Mouse (Mus musculus): ENCODE data around the gene Iqcd. TPM values are rescaled to one million over a fixed set of nuclear protein-coding genes. Genes with fewer than 3 reads are reported as not detected.
A peak's percentile ranks its signal among the peaks of the same experiment; 100 is the strongest.

The Iqcd gene
- total RNA-seq, 2 experiments from 2014 or later, result 0.58 to 0.64 TPM

GRCm38 (mm10) chr5:120570289-120570897 lies 18.4 kb upstream of the Iqcd start:
- no peak for DNase-seq
- intact Hi-C loops (cut with DNase I), result no loop called here

GRCm38 (mm10) chr5:120571056-120571740 lies 17.6 kb upstream of the Iqcd start:
- DNase-seq, result peak; percentile 67
- intact Hi-C loops (cut with DNase I), result no loop called here

- intact Hi-C loops (cut with DNase I), result no loop called here
- DNase-seq, result peak; percentile 62
These were observed 14.2 kb upstream of the Iqcd start for GRCm38 (mm10) chr5:120574469-120575063.

DNA sequence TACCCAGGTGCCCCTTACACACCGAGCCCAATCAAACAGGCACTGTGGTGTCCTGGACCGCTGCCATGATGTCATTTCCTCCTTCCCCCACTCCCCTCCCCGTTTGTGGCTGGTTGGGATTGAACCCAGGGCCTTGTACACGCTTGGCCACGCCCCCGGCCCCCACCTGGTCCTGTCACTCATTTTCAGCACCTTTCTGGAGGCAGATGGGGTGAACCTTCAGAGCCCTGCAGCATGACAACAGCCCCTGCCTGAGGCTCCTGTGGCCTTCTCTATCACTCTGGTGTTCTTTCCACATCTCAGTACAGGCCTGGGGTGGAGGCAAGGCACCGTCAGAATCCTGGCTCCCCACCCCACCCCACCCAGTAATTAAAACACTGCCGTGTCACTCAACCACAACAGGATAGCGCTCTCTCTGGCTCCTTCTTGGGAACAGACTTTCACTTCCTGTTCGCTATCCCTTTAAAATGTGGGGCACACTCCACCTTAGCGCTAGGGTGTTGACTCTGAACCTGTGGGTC lies 12.0 kb upstream of the Iqcd start:
- DNase-seq, result no peak
- intact Hi-C loops (cut with DNase I), result no loop called here

- intact Hi-C loops (cut with DNase I), result no loop called here
These were observed 10.8 kb upstream of the Iqcd start for GRCm38 (mm10) chr5:120577935-120578441.

DNA sequence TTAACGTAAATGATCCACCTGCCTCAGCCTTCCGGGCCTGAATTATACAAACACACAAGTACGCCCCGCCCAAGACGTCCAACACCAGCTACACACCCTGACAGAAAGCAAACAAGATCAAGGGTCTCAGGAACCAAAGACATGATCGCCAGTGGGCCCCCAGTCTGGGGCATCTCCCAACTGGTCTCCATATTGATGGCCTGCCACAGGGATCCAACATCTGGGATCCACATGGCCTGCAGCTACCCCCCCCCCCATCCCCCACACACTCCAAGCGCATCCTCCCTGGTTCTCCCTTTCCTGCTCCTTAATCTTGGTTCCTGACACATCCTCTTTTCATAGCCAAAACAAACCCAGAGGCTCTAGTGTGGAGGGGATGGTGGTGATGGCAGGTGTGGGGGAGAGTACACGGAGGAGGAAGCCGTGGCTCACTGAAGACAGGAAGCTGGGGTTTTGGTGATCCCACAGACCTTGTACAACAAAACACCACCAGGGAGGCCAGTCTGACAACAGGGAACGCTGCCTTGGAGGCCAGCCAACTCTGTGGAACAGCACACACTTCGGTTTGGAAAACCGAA lies 10.2 kb upstream of the Iqcd start:
- intact Hi-C loops (cut with DNase I), result no loop called here
- peak; percentile 54 for DNase-seq

More at GRCm38 (mm10) chr5:120577935-120578441, 10.8 kb upstream of the Iqcd start:
- DNase-seq, result peak; percentile 56

- no peak for DNase-seq
- intact Hi-C loops (cut with DNase I), result no loop called here
These were observed 9.5 kb upstream of the Iqcd start for GRCm38 (mm10) chr5:120579211-120579897.

DNA sequence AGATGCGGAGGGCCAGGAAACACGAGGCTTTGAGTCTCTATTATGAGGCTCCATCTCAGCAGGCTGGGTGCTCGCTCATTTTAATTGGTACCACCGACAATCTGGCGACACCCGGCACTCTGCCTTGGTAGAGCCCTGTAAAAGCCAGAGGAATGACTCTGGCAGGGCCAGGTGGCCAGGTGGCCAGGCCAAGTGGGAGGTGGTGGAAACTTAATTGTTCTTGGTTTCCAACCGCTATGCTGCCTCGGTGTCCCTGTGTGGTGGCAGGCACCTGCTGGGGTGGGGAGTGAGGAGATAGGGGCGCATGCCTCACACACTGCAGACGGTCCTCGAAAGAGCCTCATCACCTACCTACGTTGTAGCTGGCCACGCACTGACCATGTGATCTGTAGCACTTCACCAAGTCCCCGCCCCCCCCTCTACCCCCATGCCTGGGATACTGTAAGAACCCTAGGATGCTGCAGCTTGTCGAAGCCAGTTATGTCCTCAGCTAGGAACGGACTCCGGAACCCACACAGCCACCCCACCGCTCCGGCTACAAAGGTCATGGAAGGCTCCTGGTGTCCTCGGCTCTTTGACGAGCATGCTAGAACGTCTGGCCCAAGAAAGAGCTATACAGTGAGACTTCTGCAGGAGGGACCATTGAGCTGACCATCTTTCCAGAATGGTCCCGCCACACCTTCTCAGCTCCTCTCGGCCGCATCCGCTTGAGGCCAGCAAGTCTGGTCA lies 8.8 kb upstream of the Iqcd start:
- intact Hi-C loops (cut with DNase I), result no loop called here
- DNase-seq, result peak; percentile 72

- intact Hi-C loops (cut with DNase I), result no loop called here
These were observed 6.8 kb upstream of the Iqcd start for GRCm38 (mm10) chr5:120582002-120582401.

DNA sequence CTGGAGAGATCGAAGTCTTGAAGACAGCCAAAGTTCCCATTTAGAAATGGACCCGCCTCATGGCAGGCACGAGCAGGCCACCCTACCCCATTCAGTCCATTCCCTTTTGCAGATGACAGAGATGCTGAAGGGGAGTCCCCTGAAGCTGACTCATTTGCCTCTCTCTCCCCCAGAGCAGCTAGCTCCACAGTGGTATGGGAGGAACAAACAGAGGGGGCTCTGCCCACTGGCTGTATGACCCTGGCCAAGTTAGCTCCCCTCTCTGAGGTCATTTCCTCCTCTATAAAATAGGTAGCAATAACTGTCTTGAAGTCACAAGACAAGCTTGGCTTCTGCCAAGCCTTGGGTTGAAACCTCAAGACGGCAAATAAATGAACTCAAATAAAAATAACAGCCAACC lies 5.3 kb upstream of the Iqcd start:
- intact Hi-C loops (cut with DNase I), result no loop called here
- DNase-seq, result no peak

More at GRCm38 (mm10) chr5:120582002-120582401, 6.8 kb upstream of the Iqcd start:
- DNase-seq, result no peak

DNA sequence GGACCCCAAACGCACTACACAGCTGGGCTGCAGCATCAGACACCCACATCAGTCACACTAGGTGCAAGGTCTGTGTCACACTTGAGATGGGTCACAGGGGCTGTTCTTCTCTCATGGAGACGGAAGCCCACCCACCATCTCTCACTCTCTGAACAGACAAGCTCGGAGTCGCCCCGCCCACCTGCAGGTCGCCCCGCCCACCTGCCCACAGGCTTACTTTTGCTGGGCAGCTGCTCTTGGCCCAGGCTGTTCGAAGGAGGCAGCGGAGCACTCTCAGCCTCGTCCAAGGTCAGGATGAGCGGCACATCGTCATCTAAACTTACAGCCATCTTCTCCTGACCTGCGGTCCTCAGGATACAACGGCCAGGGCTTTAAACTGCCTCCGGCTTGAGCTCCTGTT lies 3.8 kb upstream of the Iqcd start:
- intact Hi-C loops (cut with DNase I), result no loop called here
- DNase-seq, result no peak

GRCm38 (mm10) chr5:120586741-120587615 lies 1.8 kb upstream of the Iqcd start:
- no peak for DNase-seq
- intact Hi-C loops (cut with DNase I), result no loop called here

DNA sequence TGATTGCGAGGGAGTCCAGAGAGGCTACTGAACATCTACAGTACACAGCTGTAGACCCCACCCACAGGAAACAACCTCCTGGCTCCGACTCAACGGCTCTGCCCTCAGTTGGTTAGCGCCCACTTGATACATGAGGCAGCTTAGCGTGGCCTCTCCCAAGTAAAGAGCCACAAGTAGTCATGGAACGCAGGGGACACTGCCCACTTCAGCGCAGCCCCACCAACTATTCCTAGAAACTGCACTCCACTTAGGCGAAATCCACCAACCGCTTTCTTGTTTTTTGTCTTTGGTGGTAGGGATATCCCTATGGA lies 1.2 kb upstream of the Iqcd start:
- DNase-seq, result no peak
- intact Hi-C loops (cut with DNase I), result no loop called here

- intact Hi-C loops (cut with DNase I), result no loop called here
These were observed 762 bp upstream of the Iqcd start for GRCm38 (mm10) chr5:120587940-120588568.

DNA sequence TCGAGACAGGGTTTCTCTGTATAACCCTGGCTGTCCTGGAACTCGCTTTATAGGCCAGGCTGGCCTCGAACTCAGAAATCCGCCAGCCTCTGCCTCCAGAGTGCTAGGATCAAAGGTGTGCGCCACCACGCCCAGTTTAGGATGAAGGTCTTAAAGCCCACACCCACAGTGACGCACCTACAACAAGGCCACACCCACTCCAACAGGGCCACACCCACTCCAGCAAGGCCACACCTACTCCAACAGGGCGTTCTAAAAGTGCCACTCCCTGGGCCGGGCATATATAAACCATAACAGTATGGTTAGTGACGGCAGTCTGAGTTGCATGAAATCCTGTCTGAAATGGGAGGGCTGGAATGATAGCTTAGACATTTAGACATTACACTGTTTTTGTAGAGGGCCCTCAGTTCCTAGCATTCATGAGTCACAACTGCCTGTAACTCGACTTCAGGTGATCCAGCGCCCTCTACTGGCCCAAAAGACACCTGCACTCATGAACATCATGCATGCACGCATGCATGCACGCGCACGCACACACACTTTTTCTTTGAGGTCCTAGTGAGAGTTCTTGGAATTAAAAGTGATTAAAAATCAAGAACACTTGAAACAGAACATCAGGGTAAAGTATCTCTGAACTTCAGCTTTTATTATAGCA lies 1.7 kb downstream of the Iqcd start:
- peak; percentile 45 for DNase-seq

More at GRCm38 (mm10) chr5:120587940-120588568, 762 bp upstream of the Iqcd start:
- DNase-seq, result no peak

GRCm38 (mm10) chr5:120592141-120592540 lies 3.3 kb downstream of the Iqcd start:
- peak; percentile 51 for DNase-seq
- intact Hi-C loops (cut with DNase I), result no loop called here

More for the DNA sequence above, 1.7 kb downstream of the Iqcd start:
- intact Hi-C loops (cut with DNase I), result no loop called here

DNA sequence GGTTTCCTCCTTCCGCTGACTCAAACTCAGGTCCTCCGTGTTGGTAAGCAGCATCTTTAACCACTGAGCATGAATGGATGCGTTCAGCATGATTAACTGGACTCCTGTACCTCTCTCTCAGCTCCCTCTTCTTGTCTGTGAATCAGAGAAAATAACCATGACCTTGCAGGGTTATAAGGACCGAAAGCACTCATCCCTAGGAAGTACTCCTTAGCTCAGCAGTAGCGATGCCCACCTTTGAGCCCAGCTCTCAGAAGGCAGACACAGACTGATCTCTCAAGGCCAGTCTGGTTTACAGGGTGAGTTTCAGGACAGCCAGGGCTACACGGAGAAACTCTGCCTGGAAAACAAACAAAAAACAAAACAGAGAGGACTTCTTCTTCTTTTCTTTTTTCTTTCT lies 5.7 kb downstream of the Iqcd start:
- intact Hi-C loops (cut with DNase I), result no loop called here
- DNase-seq, result no peak

DNA sequence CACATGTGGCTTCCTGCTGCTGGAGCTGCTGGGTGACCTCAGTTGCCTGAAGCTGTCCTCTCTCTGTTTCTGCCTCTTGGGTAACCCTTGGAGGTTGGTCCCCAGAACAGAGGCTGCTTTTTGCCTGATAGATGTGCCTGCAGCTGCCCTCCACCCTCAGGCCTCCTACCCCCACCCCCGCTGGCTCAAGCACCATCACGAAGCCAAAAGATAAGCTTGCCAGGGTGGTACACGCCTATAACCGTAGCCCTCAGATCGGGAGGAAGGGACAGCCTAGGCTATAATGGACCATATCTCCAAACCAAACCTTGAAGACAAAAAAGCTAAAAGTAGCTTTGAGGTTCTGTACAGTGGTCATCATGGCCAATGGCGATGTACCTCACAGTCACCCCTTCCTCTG lies 10.8 kb downstream of the Iqcd start:
- DNase-seq, result no peak
- intact Hi-C loops (cut with DNase I), result loop anchor here (5.0 kb wide), 1 partner anchor 87 kb away; the partner anchor contains the start of gene Slc8b1

Data from left cerebral cortex, postnatal 4 days (tissue).